Mouse (Mus musculus): ENCODE data around the gene Nagpa.

- no peak for TF ChIP-seq TAL1 (IDR thresholded peaks at IDR 0.05; ENCODE audit: low read length)
- TF ChIP-seq GATA1 (IDR thresholded peaks at IDR 0.05; ENCODE audit: low read length): no peak
Observed at GRCm38 (mm10) chr16:5155014-5155413, 48.8 kb downstream of the Nagpa start.
